Mouse (Mus musculus) thymus, adult 2 months (tissue): ENCODE measurements around the gene Six1.
"Not testable (repeated sequence)": the region's sequence is repeated elsewhere in the genome, so short reads cannot be mapped to it uniquely, and the experiment has no call there.

Experiments
- CTCF ChIP-seq: fragments of 200-500 bp; IDR thresholded peaks from 2 replicates; pipeline ENCODE4 v1.5.1; 2012; ENCODE audit warnings: mild to moderate bottlenecking, control low read depth, low read length, moderate library complexity, borderline replicate concordance; ENCODE audit not compliant: control insufficient read depth, poor library complexity, insufficient read depth; ENCODE audit errors: extremely low read depth
- POLR2A ChIP-seq: fragments of 200-500 bp; IDR thresholded peaks from 2 replicates; pipeline ENCODE4 v1.6.1; 2012; ENCODE audit warnings: mild to moderate bottlenecking, low read length, control low read depth, moderate library complexity; ENCODE audit not compliant: control insufficient read depth, poor library complexity, insufficient read depth; ENCODE audit errors: extremely low read depth

- not testable (repeated sequence) for TF ChIP-seq POLR2A, CTCF
Measured at GRCm38 (mm10) chr12:73096177-73096576, 42.5 kb upstream of the Six1 start.
